31 mouse cellular contexts compared by ENCODE assay signal in the genomic region with DNA sequence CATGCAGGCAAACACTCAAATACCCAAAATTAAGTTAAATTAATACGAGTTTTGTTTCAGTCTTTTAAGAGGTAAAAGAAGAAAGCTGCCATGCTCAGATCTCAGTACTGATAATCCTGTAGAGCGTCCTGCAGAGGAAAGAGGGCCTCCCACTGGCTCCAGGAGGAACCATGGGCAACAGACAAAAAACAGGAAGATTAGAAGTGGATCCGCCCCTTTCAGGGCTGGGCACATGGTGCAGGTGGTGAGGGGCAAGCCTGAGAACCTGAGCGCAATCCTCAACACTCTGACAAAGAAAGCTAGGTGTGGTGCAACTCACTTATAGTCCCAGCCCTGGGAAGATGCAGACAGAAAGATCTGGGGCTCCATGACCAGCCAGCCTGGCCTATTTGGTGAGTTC. TPM values are rescaled to one million over a fixed set of nuclear protein-coding genes. Genes with fewer than 3 reads are reported as not detected.
"Had no signal": no experiment of that assay in that cellular context is flagged by ENCODE, and none has a peak within 500 bp of the region (broad histone marks: within the 10 kb centered on the region; RNA-seq: fewer than 3 reads in every experiment).

No protein-coding gene starts in this region.

- H3K27me3 ChIP-seq: forebrain, embryonic 12.5 days; forebrain, embryonic 13.5 days; forebrain, embryonic 15.5 days had no signal

- DNase-seq: cerebellum, adult 2 months; cerebellum, adult 8-10 months; cerebellum, adult 9-10 months; cerebellum, adult 9-11 months; cerebellum, postnatal 10 days; cerebellum, postnatal 14 days; cerebellum, postnatal 25 days; cerebellum, postnatal 36 days; embryo, embryonic 11 days; forebrain, postnatal 0 days; gastrocnemius, adult 2 months; gastrocnemius, postnatal 10 days; gastrocnemius, postnatal 14 days; gastrocnemius, postnatal 25 days; gastrocnemius, postnatal 36 days; heart, adult 11 months; heart, adult 18-20 months; heart, adult 2 months had no signal

- H3K36me3 ChIP-seq: embryonic facial prominence, embryonic 10.5 days; embryonic facial prominence, embryonic 12.5 days; embryonic facial prominence, embryonic 13.5 days; embryonic facial prominence, embryonic 15.5 days; forebrain, embryonic 10.5 days; forebrain, embryonic 12.5 days; forebrain, embryonic 15.5 days had no signal

- H3K27ac ChIP-seq: embryonic facial prominence, embryonic 10.5 days; embryonic facial prominence, embryonic 12.5 days; embryonic facial prominence, embryonic 13.5 days; embryonic facial prominence, embryonic 15.5 days; forebrain, embryonic 10.5 days; forebrain, embryonic 12.5 days; forebrain, embryonic 13.5 days; forebrain, embryonic 15.5 days; gastrocnemius, adult 2 months; heart, adult 2 months had no signal

- H3K4me3 ChIP-seq: embryonic facial prominence, embryonic 10.5 days; embryonic facial prominence, embryonic 12.5 days; embryonic facial prominence, embryonic 13.5 days; embryonic facial prominence, embryonic 15.5 days; erythroblast, embryonic 14.5 days; forebrain, embryonic 10.5 days; forebrain, embryonic 12.5 days; forebrain, embryonic 13.5 days; forebrain, embryonic 15.5 days; gastrocnemius, adult 2 months; heart, adult 2 months had no signal

- ATAC-seq: forebrain, embryonic 13.5 days; forebrain, embryonic 14.5 days; forebrain, embryonic 15.5 days; forebrain, embryonic 16.5 days; forebrain, postnatal 0 days had no signal

- H3K9me3 ChIP-seq: embryonic facial prominence, embryonic 10.5 days; embryonic facial prominence, embryonic 12.5 days; embryonic facial prominence, embryonic 13.5 days; embryonic facial prominence, embryonic 15.5 days; forebrain, embryonic 10.5 days; forebrain, embryonic 12.5 days; forebrain, embryonic 13.5 days; forebrain, embryonic 15.5 days had no signal

- H3K4me2 ChIP-seq: embryonic facial prominence, embryonic 12.5 days; embryonic facial prominence, embryonic 13.5 days; embryonic facial prominence, embryonic 15.5 days; forebrain, embryonic 12.5 days; forebrain, embryonic 13.5 days; forebrain, embryonic 15.5 days had no signal

- H3K9ac ChIP-seq: embryonic facial prominence, embryonic 12.5 days; embryonic facial prominence, embryonic 13.5 days; embryonic facial prominence, embryonic 15.5 days; forebrain, embryonic 12.5 days; forebrain, embryonic 13.5 days; forebrain, embryonic 15.5 days; forebrain, postnatal 0 days had no signal

- H3K4me1 ChIP-seq: embryonic facial prominence, embryonic 12.5 days had no signal

RNA-seq across cellular contexts. Expression of gene Elfn2, which starts 13.3 kb away (rescaled TPM):
- total RNA-seq: common myeloid progenitor, adult 5-6 weeks had no signal
- polyA plus RNA-seq: embryonic facial prominence, embryonic 11.5 days had no signal
